Mouse (Mus musculus): ENCODE measurements around the gene Cdkal1.

GRCm38 (mm10) chr13:29690734-29691133 is 164.7 kb downstream of the Cdkal1 start:
- TF ChIP-seq TCF3 (IDR thresholded peaks at IDR 0.05; ENCODE audit: insufficient read length, low read depth) = no peak
- TF ChIP-seq CEBPB (IDR thresholded peaks at IDR 0.05; ENCODE audit: insufficient read depth, poor library complexity, severe bottlenecking) = no peak
- no peak for TF ChIP-seq POLR2A (IDR thresholded peaks at IDR 0.05; ENCODE audit: insufficient read length, low read depth)
- TF ChIP-seq MYOD1 (IDR thresholded peaks at IDR 0.05; ENCODE audit: control insufficient read depth in 1 of 3, insufficient read length in 2 of 3, low read depth in 2 of 3) = no peak
- no peak for TF ChIP-seq E2F4 (IDR thresholded peaks at IDR 0.05; ENCODE audit: insufficient read depth)
- TF ChIP-seq MAX (IDR thresholded peaks at IDR 0.05; ENCODE audit: low read depth) = no peak
- TF ChIP-seq POLR2AphosphoS2 (IDR thresholded peaks at IDR 0.05; ENCODE audit: insufficient read length, low read depth) = no peak
- TF ChIP-seq REST (IDR thresholded peaks at IDR 0.05; ENCODE audit: insufficient read depth, insufficient read length) = no peak
- no peak for TF ChIP-seq USF1 (IDR thresholded peaks at IDR 0.05; ENCODE audit: low read depth)
- no peak for TF ChIP-seq TCF12 (IDR thresholded peaks at IDR 0.05; ENCODE audit: insufficient read depth, poor library complexity, severe bottlenecking)
- TF ChIP-seq MYOG (IDR thresholded peaks at IDR 0.05; ENCODE audit: control insufficient read depth in 1 of 3, insufficient read depth in 1 of 3, insufficient read length in 2 of 3, low read depth in 2 of 3) = no peak
- TF ChIP-seq SRF (IDR thresholded peaks at IDR 0.05; ENCODE audit: control insufficient read depth, insufficient read length, low read depth) = no peak

Data from myocyte (in vitro differentiated cells).